Mouse (Mus musculus): Measurements from ENCODE around the gene Irx1.

The Irx1 gene

GRCm38 (mm10) chr13:71910361-71910760, 53.2 kb downstream of the Irx1 start:
- no peak for DNase-seq (ENCODE audit: low read depth)

Measured in induced T-regulatory cell, adult 2 months (primary cell).